Mouse (Mus musculus) macrophage (primary cell): ENCODE measurements around the gene Cit. TPM values are rescaled to one million over a fixed set of nuclear protein-coding genes. Genes with fewer than 3 reads are reported as not detected.
"Not testable (repeated sequence)": the region's sequence is repeated elsewhere in the genome, so short reads cannot be mapped to it uniquely, and the experiment has no call there.

Experiments used
- H3K27ac ChIP-seq: fragments of 350-480 bp; formaldehyde crosslinking; 2 replicates; pipeline ENCODE4 v1.9.0; 2021
- H3K36me3 ChIP-seq: fragments of 350-480 bp; formaldehyde crosslinking; 2 replicates; pipeline ENCODE4 v1.9.0; 2021; ENCODE audit errors: inconsistent target
- H3K4me3 ChIP-seq: fragments of 350-480 bp; formaldehyde crosslinking; 2 replicates; pipeline ENCODE4 v1.9.0; 2021; ENCODE audit errors: inconsistent target
- H3K79me2 ChIP-seq: fragments of 350-480 bp; formaldehyde crosslinking; 2 replicates; pipeline ENCODE4 v1.9.0; 2021; ENCODE audit errors: inconsistent target
- WGBS: methylation state at CpG from one replicate; pipeline ENCODE4 v1.1.7; 2026; ENCODE audit warnings: inconsistent platforms; ENCODE audit not compliant: missing documents; 5-methylcytosine and 5-hydroxymethylcytosine counted together
- polyA plus RNA-seq: library from polyadenylated mRNA; stranded (reverse); fragments of 250-400 nt; gene quantifications from 3 replicates; pipeline ENCODE4 v1.2.4, GENCODE M21; 2018; ENCODE audit warnings: inconsistent platforms
- total RNA-seq, 78 experiments: library from RNA; depleted of rRNA; stranded (reverse); fragments of 250-400 nt; gene quantifications; 1 replicate in 9 of 78; 2 replicates in 24 of 78; 3 replicates in 43 of 78; 4 replicates in 2 of 78; pipeline ENCODE4 v1.2.4; 2018; ENCODE audit warnings: inconsistent platforms in 56 of 78

The Cit gene
- 10 to 100 TPM in 22 of 26 experiments, 1 to 10 TPM in 4; 5.9 to 75.0 (median 20.0) TPM for total RNA-seq (2018; cell fraction: chromatin; rRNA removed)
- total RNA-seq (2018; cell fraction: cytosol; rRNA removed), result 1 to 10 TPM in 21 of 26 experiments, under 1 TPM in 5; 0.56 to 5.0 (median 2.0) TPM
- total RNA-seq (2018; cell fraction: nucleus; rRNA removed), result 10 to 100 TPM in 7 of 26 experiments, 1 to 10 TPM in 19; 2.8 to 54.2 (median 6.9) TPM
- 0.46 to 2.4 TPM (median 1.9 TPM) in 3 replicates for polyA plus RNA-seq

GRCm38 (mm10) chr5:115844766-115845634 is at the start of gene Cit:
Gene Cit (plus strand): TSS chr5:115845278.
- Histone ChIP-seq H3K27ac (peak within 1 kb of the TSS; percentile 68), H3K4me3 (peak within 1 kb of the TSS; percentile 89), H3K79me2 (peaks cover 49% of the 10 kb centered on the region), H3K36me3 (no peaks in the 10 kb centered on the region)
- WGBS, result 1% methylated on average over 42 of the region's 42 CpGs

GRCm38 (mm10) chr5:115799016-115799894 is 45.8 kb upstream of the Cit start:
- Histone ChIP-seq H3K36me3 (no peaks in the 10 kb centered on the region), H3K79me2 (no peaks in the 10 kb centered on the region), H3K27ac (no peak overlapping the region), H3K4me3 (peak overlapping the region; percentile 50)
- 5% methylated on average over 13 of the region's 15 CpGs for WGBS

GRCm38 (mm10) chr5:115799895-115800232 is 45.2 kb upstream of the Cit start:
- 34% methylated on average over 4 of the region's 4 CpGs for WGBS
- no peak overlapping the region for H3K27ac ChIP-seq
- H3K4me3 ChIP-seq, result peak overlapping the region; percentile 50
- no peaks in the 10 kb centered on the region for H3K79me2 ChIP-seq
- H3K36me3 ChIP-seq, result no peaks in the 10 kb centered on the region

GRCm38 (mm10) chr5:115812262-115812661 is 32.8 kb upstream of the Cit start:
- Histone ChIP-seq H3K36me3 (no peaks in the 10 kb centered on the region), H3K4me3 (no peak overlapping the region), H3K79me2 (no peaks in the 10 kb centered on the region), H3K27ac (no peak overlapping the region)
- WGBS, result 97% methylated on average over 3 of the region's 3 CpGs

GRCm38 (mm10) chr5:115817022-115817421 is 28.1 kb upstream of the Cit start:
- WGBS, result 72% methylated on average over 6 of the region's 6 CpGs
- no peak overlapping the region for H3K27ac ChIP-seq
- no peak overlapping the region for H3K4me3 ChIP-seq
- no peaks in the 10 kb centered on the region for H3K79me2 ChIP-seq
- H3K36me3 ChIP-seq, result no peaks in the 10 kb centered on the region

GRCm38 (mm10) chr5:115817655-115818054 is 27.4 kb upstream of the Cit start:
- H3K27ac ChIP-seq, H3K4me3 ChIP-seq, H3K79me2 ChIP-seq, H3K36me3 ChIP-seq: not testable (repeated sequence)
- WGBS, result 100% methylated on average over 1 of the region's 1 CpGs

- Histone ChIP-seq H3K79me2 (no peaks in the 10 kb centered on the region), H3K36me3 (no peaks in the 10 kb centered on the region), H3K4me3 (no peak overlapping the region), H3K27ac (no peak overlapping the region)
- 78% methylated on average over 9 of the region's 9 CpGs for WGBS
These were observed 25.1 kb upstream of the Cit start for GRCm38 (mm10) chr5:115819966-115820365.

- no peak overlapping the region for H3K27ac ChIP-seq
- 75% methylated on average over 4 of the region's 12 CpGs for WGBS
- H3K4me3 ChIP-seq, result no peak overlapping the region
- H3K36me3 ChIP-seq, result no peaks in the 10 kb centered on the region
- no peaks in the 10 kb centered on the region for H3K79me2 ChIP-seq
These were observed 23.9 kb upstream of the Cit start for GRCm38 (mm10) chr5:115821200-115821599.

- Histone ChIP-seq H3K27ac (no peak overlapping the region), H3K36me3 (no peaks in the 10 kb centered on the region), H3K4me3 (no peak overlapping the region), H3K79me2 (no peaks in the 10 kb centered on the region)
- WGBS, result 91% methylated on average over 7 of the region's 7 CpGs
These were observed 23.2 kb upstream of the Cit start for GRCm38 (mm10) chr5:115821910-115822309.

- no peaks in the 10 kb centered on the region for H3K79me2 ChIP-seq
- H3K27ac ChIP-seq, result no peak overlapping the region
- H3K4me3 ChIP-seq, result no peak overlapping the region
- H3K36me3 ChIP-seq, result no peaks in the 10 kb centered on the region
- WGBS, result 100% methylated on average over 2 of the region's 2 CpGs
These were observed 12.3 kb upstream of the Cit start for GRCm38 (mm10) chr5:115832754-115833153.

- not testable (repeated sequence) for H3K36me3 ChIP-seq, H3K27ac ChIP-seq, H3K79me2 ChIP-seq, H3K4me3 ChIP-seq
These were observed 11.3 kb upstream of the Cit start for GRCm38 (mm10) chr5:115833806-115834205.

- H3K79me2 ChIP-seq, result no peaks in the 10 kb centered on the region
- H3K36me3 ChIP-seq, result no peaks in the 10 kb centered on the region
- H3K27ac ChIP-seq, result no peak overlapping the region
- no peak overlapping the region for H3K4me3 ChIP-seq
- 72% methylated on average over 7 of the region's 7 CpGs for WGBS
These were observed 9.8 kb upstream of the Cit start for GRCm38 (mm10) chr5:115835291-115835690.

GRCm38 (mm10) chr5:115838059-115838458 is 7.0 kb upstream of the Cit start:
- H3K79me2 ChIP-seq, result no peaks in the 10 kb centered on the region
- H3K36me3 ChIP-seq, result no peaks in the 10 kb centered on the region
- H3K4me3 ChIP-seq, result no peak overlapping the region
- WGBS, result 84% methylated on average over 6 of the region's 6 CpGs
- H3K27ac ChIP-seq, result no peak overlapping the region

- H3K27ac ChIP-seq, result no peak overlapping the region
- H3K4me3 ChIP-seq, result no peak overlapping the region
- H3K79me2 ChIP-seq, result peaks cover 5% of the 10 kb centered on the region
- no peaks in the 10 kb centered on the region for H3K36me3 ChIP-seq
- WGBS, result 36% methylated on average over 3 of the region's 5 CpGs
These were observed 4.6 kb upstream of the Cit start for GRCm38 (mm10) chr5:115840453-115840852.
